Mouse (Mus musculus): ENCODE results near the gene Apon. TPM values are rescaled to one million over a fixed set of nuclear protein-coding genes. Genes with fewer than 3 reads are reported as not detected.

Apon gene
- polyA plus RNA-seq, 1 experiment: 0.16 TPM

DNA sequence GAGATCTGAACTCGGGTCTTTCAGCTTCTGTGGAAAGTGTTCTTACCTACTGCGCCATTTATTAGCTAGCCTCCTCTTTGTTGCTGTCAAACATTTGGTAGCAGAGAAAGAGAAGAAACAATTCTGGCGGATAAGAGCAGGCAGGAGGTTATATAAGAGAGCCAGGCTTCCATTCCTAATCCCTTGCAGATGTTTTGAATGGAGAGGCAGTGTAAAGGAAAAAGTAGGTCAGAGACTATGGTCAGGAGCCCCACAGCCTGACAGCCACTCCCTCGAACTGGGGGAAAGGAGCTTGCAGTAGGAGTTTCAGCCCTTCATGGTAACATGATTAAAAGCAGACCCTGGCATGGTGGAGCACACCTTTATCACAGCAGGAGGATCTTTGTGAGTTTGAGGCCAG is 17.6 kb upstream of the Apon start:
- no peak for TF ChIP-seq MYOG (IDR thresholded peaks at IDR 0.05; ENCODE audit: control insufficient read depth, extremely low read depth, insufficient read length)
- TF ChIP-seq CTCF (IDR thresholded peaks at IDR 0.05; ENCODE audit: control insufficient read depth, insufficient read depth, insufficient read length): no peak
- TF ChIP-seq MAX (IDR thresholded peaks at IDR 0.05): no peak
- TF ChIP-seq MYOD1 (IDR thresholded peaks at IDR 0.05; ENCODE audit: control insufficient read depth, insufficient read length, low read depth): no peak
- no peak for TF ChIP-seq USF1 (IDR thresholded peaks at IDR 0.05; ENCODE audit: low read depth)
- no peak for TF ChIP-seq CEBPB (IDR thresholded peaks at IDR 0.05; ENCODE audit: low read depth)
- no peak for TF ChIP-seq FOSL1 (IDR thresholded peaks at IDR 0.05; ENCODE audit: insufficient read depth, low read length, poor library complexity, severe bottlenecking)

DNA sequence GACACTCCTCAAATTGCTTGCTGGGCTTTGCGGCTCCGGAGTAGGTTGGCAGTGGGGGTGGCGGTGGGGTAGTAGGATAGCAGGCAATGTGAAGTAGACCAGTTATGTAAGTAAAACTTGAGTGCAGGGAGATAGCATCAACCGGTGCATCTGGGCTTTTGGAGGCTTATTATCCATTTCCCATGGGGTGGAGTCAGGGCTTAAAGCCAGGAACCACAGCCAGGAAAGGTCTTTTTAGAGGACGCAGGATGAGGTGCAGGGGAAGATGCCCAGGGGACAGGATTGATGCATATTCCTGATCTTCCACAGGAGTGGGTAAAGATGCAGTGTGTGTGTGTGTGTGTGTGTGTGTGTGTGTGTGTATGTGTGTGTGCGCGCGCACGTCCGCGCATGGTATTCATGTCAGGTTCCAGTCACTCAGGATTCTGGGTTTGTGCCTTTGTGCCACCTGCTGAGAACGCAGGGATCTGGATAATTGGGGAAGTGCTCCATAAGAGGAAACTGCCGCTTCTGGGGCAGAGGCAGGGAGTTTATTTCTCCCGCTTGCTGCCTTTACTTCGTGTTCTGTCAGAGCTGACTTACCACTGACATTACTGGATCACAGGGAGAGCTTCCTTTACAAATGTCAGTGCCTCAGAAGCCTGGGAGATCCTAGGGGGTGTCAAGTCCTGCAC is 16.0 kb upstream of the Apon start:
- H3K27me3 ChIP-seq (ENCODE audit: control insufficient read depth, insufficient read depth, insufficient read length): no peaks in the 10 kb centered on the region
- peaks cover 2% of the 10 kb centered on the region for H3K79me3 ChIP-seq (ENCODE audit: low read depth)
- peaks cover 30% of the 10 kb centered on the region for H3K36me3 ChIP-seq (ENCODE audit: control insufficient read depth, insufficient read depth)
- no peak overlapping the region for H3K4me3 ChIP-seq (ENCODE audit: insufficient read depth, poor library complexity, severe bottlenecking)
- TF ChIP-seq USF1 (IDR thresholded peaks at IDR 0.05; ENCODE audit: low read depth): no peak
- no peak for TF ChIP-seq MAX (IDR thresholded peaks at IDR 0.05)
- no peak for TF ChIP-seq CTCF (IDR thresholded peaks at IDR 0.05; ENCODE audit: control insufficient read depth, insufficient read depth, insufficient read length)
- TF ChIP-seq MYOD1 (IDR thresholded peaks at IDR 0.05; ENCODE audit: control insufficient read depth, insufficient read length, low read depth): no peak
- no peak for TF ChIP-seq MYOG (IDR thresholded peaks at IDR 0.05; ENCODE audit: control insufficient read depth, extremely low read depth, insufficient read length)
- no peak for TF ChIP-seq CEBPB (IDR thresholded peaks at IDR 0.05; ENCODE audit: low read depth)
- TF ChIP-seq FOSL1 (IDR thresholded peaks at IDR 0.05; ENCODE audit: insufficient read depth, low read length, poor library complexity, severe bottlenecking): no peak
- H3K79me2 ChIP-seq (ENCODE audit: control insufficient read depth, insufficient read depth): peaks cover 14% of the 10 kb centered on the region
- H3ac ChIP-seq (ENCODE audit: control insufficient read depth, insufficient read length, low read depth): no peak overlapping the region

More for the DNA sequence above, 17.6 kb upstream of the Apon start:
- H3K79me2 ChIP-seq (ENCODE audit: control insufficient read depth, insufficient read depth): peaks cover 21% of the 10 kb centered on the region
- no peaks in the 10 kb centered on the region for H3K27me3 ChIP-seq (ENCODE audit: control insufficient read depth, insufficient read depth, insufficient read length)
- H3K4me3 ChIP-seq (ENCODE audit: insufficient read depth, poor library complexity, severe bottlenecking): no peak overlapping the region
- H3K79me3 ChIP-seq (ENCODE audit: low read depth): peaks cover 2% of the 10 kb centered on the region
- peaks cover 16% of the 10 kb centered on the region for H3K36me3 ChIP-seq (ENCODE audit: control insufficient read depth, insufficient read depth)
- H3ac ChIP-seq (ENCODE audit: control insufficient read depth, insufficient read length, low read depth): no peak overlapping the region

DNA sequence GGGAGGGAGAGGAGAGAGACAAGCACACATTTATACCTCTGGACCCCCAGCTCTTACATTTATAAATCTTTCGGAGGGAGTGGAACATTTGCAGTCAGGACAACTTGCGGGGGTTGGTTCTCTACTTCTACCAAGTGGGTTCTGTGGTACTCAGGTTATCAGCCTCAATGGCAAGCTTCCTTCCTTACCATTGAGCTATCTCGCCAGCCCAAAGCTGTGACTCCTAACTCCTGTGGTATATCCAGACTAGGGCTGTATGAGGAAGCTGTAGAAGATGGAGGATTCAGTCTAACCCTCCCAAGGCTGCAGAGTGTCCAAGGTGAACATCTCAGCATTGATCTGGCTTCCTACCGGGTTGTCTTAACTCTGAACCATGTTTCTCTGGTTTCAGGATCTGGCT is 14.8 kb upstream of the Apon start:
- H3K27me3 ChIP-seq (ENCODE audit: control insufficient read depth, insufficient read depth, insufficient read length): no peaks in the 10 kb centered on the region
- TF ChIP-seq CTCF (IDR thresholded peaks at IDR 0.05; ENCODE audit: control insufficient read depth, insufficient read depth, insufficient read length): no peak
- TF ChIP-seq FOSL1 (IDR thresholded peaks at IDR 0.05; ENCODE audit: insufficient read depth, low read length, poor library complexity, severe bottlenecking): no peak
- TF ChIP-seq MYOG (IDR thresholded peaks at IDR 0.05; ENCODE audit: control insufficient read depth, extremely low read depth, insufficient read length): no peak
- H3K36me3 ChIP-seq (ENCODE audit: control insufficient read depth, insufficient read depth): peaks cover 38% of the 10 kb centered on the region
- H3K4me3 ChIP-seq (ENCODE audit: insufficient read depth, poor library complexity, severe bottlenecking): no peak overlapping the region
- peaks cover 5% of the 10 kb centered on the region for H3K79me2 ChIP-seq (ENCODE audit: control insufficient read depth, insufficient read depth)
- H3K79me3 ChIP-seq (ENCODE audit: low read depth): peaks cover 2% of the 10 kb centered on the region
- H3ac ChIP-seq (ENCODE audit: control insufficient read depth, insufficient read length, low read depth): no peak overlapping the region

DNA sequence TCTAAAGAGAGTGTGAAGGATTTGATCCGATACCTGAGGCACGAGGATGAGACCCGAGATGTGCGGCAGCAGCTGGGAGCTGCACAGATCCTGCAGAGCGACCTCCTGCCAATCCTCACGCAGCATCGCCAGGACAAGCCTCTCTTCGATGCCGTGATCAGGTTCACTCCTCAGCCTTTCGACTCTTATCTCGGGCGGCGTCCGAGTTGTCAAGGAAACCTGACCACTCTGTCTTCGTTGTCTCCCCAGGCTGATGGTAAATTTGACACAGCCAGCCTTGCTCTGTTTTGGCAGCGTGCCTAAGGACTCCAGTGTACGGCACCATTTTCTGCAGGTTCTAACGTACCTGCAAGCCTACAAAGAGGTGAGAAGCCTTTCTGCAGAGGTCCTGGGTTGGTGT is 13.8 kb upstream of the Apon start:
- Histone ChIP-seq H3K4me3 (ENCODE audit: insufficient read depth, poor library complexity, severe bottlenecking) (no peak overlapping the region), H3K79me2 (ENCODE audit: control insufficient read depth, insufficient read depth) (no peaks in the 10 kb centered on the region), H3K27me3 (ENCODE audit: control insufficient read depth, insufficient read depth, insufficient read length) (no peaks in the 10 kb centered on the region), H3K36me3 (ENCODE audit: control insufficient read depth, insufficient read depth) (peaks cover 41% of the 10 kb centered on the region), H3K79me3 (ENCODE audit: low read depth) (peaks cover 2% of the 10 kb centered on the region), H3ac (ENCODE audit: control insufficient read depth, insufficient read length, low read depth) (no peak overlapping the region)
- no peak for TF ChIP-seq FOSL1 (IDR thresholded peaks at IDR 0.05; ENCODE audit: insufficient read depth, low read length, poor library complexity, severe bottlenecking)
- TF ChIP-seq MYOD1 (IDR thresholded peaks at IDR 0.05; ENCODE audit: control insufficient read depth, insufficient read length, low read depth): no peak
- no peak for TF ChIP-seq CEBPB (IDR thresholded peaks at IDR 0.05; ENCODE audit: low read depth)
- TF ChIP-seq CTCF (IDR thresholded peaks at IDR 0.05; ENCODE audit: control insufficient read depth, insufficient read depth, insufficient read length): no peak
- TF ChIP-seq MYOG (IDR thresholded peaks at IDR 0.05; ENCODE audit: control insufficient read depth, extremely low read depth, insufficient read length): no peak
- TF ChIP-seq USF1 (IDR thresholded peaks at IDR 0.05; ENCODE audit: low read depth): no peak
- TF ChIP-seq MAX (IDR thresholded peaks at IDR 0.05): no peak

DNA sequence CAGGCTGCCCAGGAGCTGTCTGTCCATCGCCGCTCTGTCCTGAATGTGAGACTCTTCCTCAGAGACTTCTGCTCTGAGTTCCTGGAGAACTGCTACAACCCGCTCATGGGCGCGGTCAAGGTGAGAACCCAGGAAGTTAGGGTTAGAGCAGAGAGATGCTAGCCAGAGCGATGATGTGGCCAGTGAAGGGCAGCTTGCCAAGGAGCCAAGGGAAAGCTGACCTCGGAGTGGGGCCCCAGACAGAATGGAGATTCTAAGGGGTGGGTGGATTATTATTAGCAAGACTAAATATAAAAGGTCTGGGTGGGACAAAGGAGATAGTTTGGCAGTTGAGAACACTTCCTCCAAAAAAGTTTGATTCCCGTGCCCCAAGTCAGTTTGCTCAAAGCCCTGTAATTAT is 10.6 kb upstream of the Apon start:
- no peak overlapping the region for H3ac ChIP-seq (ENCODE audit: control insufficient read depth, insufficient read length, low read depth)
- peaks cover 67% of the 10 kb centered on the region for H3K36me3 ChIP-seq (ENCODE audit: control insufficient read depth, insufficient read depth)
- no peaks in the 10 kb centered on the region for H3K27me3 ChIP-seq (ENCODE audit: control insufficient read depth, insufficient read depth, insufficient read length)
- no peak for TF ChIP-seq MYOG (IDR thresholded peaks at IDR 0.05; ENCODE audit: control insufficient read depth, extremely low read depth, insufficient read length)
- TF ChIP-seq FOSL1 (IDR thresholded peaks at IDR 0.05; ENCODE audit: insufficient read depth, low read length, poor library complexity, severe bottlenecking): no peak
- H3K79me3 ChIP-seq (ENCODE audit: low read depth): no peaks in the 10 kb centered on the region
- H3K79me2 ChIP-seq (ENCODE audit: control insufficient read depth, insufficient read depth): no peaks in the 10 kb centered on the region
- no peak overlapping the region for H3K4me3 ChIP-seq (ENCODE audit: insufficient read depth, poor library complexity, severe bottlenecking)

DNA sequence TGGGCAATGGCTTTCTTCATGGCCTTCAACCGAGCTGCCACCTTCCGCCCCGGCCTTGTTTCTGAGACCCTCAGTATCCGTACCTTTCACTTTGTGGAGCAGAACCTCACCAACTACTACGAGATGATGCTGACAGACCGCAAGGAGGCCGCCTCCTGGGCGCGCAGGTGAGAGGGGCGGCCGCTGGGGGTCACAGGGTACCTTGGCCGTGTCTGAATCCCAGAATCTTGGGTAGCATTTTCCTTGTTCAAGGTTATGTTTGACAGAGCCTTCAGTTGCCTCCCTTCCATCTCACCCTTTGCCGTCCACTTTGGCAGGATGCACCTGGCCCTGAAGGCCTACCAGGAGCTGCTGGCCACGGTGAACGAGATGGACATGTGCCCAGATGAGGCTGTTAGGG is 9.8 kb upstream of the Apon start:
- no peak overlapping the region for H3K4me3 ChIP-seq (ENCODE audit: insufficient read depth, poor library complexity, severe bottlenecking)
- H3K79me3 ChIP-seq (ENCODE audit: low read depth): no peaks in the 10 kb centered on the region
- TF ChIP-seq MYOD1 (IDR thresholded peaks at IDR 0.05; ENCODE audit: control insufficient read depth, insufficient read length, low read depth) (no peak), MYOG (IDR thresholded peaks at IDR 0.05; ENCODE audit: control insufficient read depth, extremely low read depth, insufficient read length) (no peak), CEBPB (IDR thresholded peaks at IDR 0.05; ENCODE audit: low read depth) (no peak), FOSL1 (IDR thresholded peaks at IDR 0.05; ENCODE audit: insufficient read depth, low read length, poor library complexity, severe bottlenecking) (no peak), USF1 (IDR thresholded peaks at IDR 0.05; ENCODE audit: low read depth) (no peak), MAX (IDR thresholded peaks at IDR 0.05) (no peak), CTCF (IDR thresholded peaks at IDR 0.05; ENCODE audit: control insufficient read depth, insufficient read depth, insufficient read length) (no peak)
- no peak overlapping the region for H3ac ChIP-seq (ENCODE audit: control insufficient read depth, insufficient read length, low read depth)
- peaks cover 72% of the 10 kb centered on the region for H3K36me3 ChIP-seq (ENCODE audit: control insufficient read depth, insufficient read depth)
- no peaks in the 10 kb centered on the region for H3K79me2 ChIP-seq (ENCODE audit: control insufficient read depth, insufficient read depth)
- H3K27me3 ChIP-seq (ENCODE audit: control insufficient read depth, insufficient read depth, insufficient read length): no peaks in the 10 kb centered on the region

Data from C2C12 (cell line).